ENCODE assay signal across 27 mouse cellular contexts in the genomic region with DNA sequence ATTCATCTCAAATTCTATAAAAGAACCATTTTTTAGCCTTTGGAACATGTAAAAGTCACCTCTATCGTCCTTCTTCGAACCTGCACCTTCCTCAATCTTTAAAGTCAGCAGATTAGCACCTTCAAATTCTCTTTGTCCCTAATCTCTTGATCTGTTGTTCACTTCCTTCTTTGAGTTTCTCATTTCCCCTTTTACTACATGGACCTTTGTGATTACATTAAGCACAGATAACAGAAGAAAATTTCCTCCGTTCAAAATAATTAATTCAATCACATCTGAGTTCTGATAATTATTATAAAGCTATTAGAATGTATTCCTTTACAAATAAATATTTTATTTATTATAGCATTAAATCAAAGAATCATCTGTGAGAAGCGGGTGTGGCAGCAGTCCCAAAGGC.
"Had no signal": no experiment of that assay in that cellular context is flagged by ENCODE, and none has a peak within 500 bp of the region (broad histone marks: within the 10 kb centered on the region; RNA-seq: fewer than 3 reads in every experiment).

No protein-coding gene starts in this region.

- H3K36me3 ChIP-seq: embryonic facial prominence, embryonic 10.5 days; embryonic facial prominence, embryonic 12.5 days; embryonic facial prominence, embryonic 13.5 days; embryonic facial prominence, embryonic 15.5 days; forebrain, embryonic 10.5 days; forebrain, embryonic 12.5 days; forebrain, embryonic 15.5 days; heart, embryonic 10.5 days had no signal

- H3K9me3 ChIP-seq: embryonic facial prominence, embryonic 10.5 days; embryonic facial prominence, embryonic 12.5 days; embryonic facial prominence, embryonic 13.5 days; embryonic facial prominence, embryonic 15.5 days; forebrain, embryonic 10.5 days; forebrain, embryonic 12.5 days; forebrain, embryonic 13.5 days; forebrain, embryonic 15.5 days; heart, embryonic 10.5 days had no signal

- H3K4me1 ChIP-seq: embryonic facial prominence, embryonic 10.5 days; embryonic facial prominence, embryonic 12.5 days; embryonic facial prominence, embryonic 13.5 days; embryonic facial prominence, embryonic 15.5 days; forebrain, embryonic 10.5 days; forebrain, embryonic 12.5 days; forebrain, embryonic 13.5 days; forebrain, embryonic 15.5 days; heart, embryonic 10.5 days had no signal

- H3K9ac ChIP-seq: embryonic facial prominence, embryonic 12.5 days; embryonic facial prominence, embryonic 13.5 days; embryonic facial prominence, embryonic 15.5 days; forebrain, embryonic 12.5 days; forebrain, embryonic 13.5 days; forebrain, embryonic 15.5 days; forebrain, postnatal 0 days had no signal

- H3K27ac ChIP-seq: embryonic facial prominence, embryonic 10.5 days; embryonic facial prominence, embryonic 12.5 days; embryonic facial prominence, embryonic 13.5 days; embryonic facial prominence, embryonic 15.5 days; forebrain, embryonic 10.5 days; forebrain, embryonic 12.5 days; forebrain, embryonic 13.5 days; forebrain, embryonic 15.5 days; gastrocnemius, adult 2 months; heart, adult 2 months; heart, embryonic 10.5 days had no signal

- H3K27me3 ChIP-seq: embryonic facial prominence, embryonic 12.5 days; embryonic facial prominence, embryonic 13.5 days; embryonic facial prominence, embryonic 15.5 days; forebrain, embryonic 12.5 days; forebrain, embryonic 13.5 days; forebrain, embryonic 15.5 days had no signal

- ATAC-seq: forebrain, embryonic 13.5 days; forebrain, embryonic 14.5 days; forebrain, embryonic 15.5 days; forebrain, embryonic 16.5 days; forebrain, postnatal 0 days had no signal

- H3K4me3 ChIP-seq: embryonic facial prominence, embryonic 10.5 days; embryonic facial prominence, embryonic 12.5 days; embryonic facial prominence, embryonic 13.5 days; embryonic facial prominence, embryonic 15.5 days; erythroblast, embryonic 14.5 days; forebrain, embryonic 10.5 days; forebrain, embryonic 12.5 days; forebrain, embryonic 13.5 days; forebrain, embryonic 15.5 days; gastrocnemius, adult 2 months; heart, adult 2 months; heart, embryonic 10.5 days had no signal

- H3K4me2 ChIP-seq: embryonic facial prominence, embryonic 12.5 days; embryonic facial prominence, embryonic 13.5 days; embryonic facial prominence, embryonic 15.5 days; forebrain, embryonic 12.5 days; forebrain, embryonic 13.5 days; forebrain, embryonic 15.5 days; heart, embryonic 11.5 days had no signal

- DNase-seq: cerebellum, postnatal 10 days; cerebellum, postnatal 14 days; cerebellum, postnatal 25 days; cerebellum, postnatal 36 days; embryo, embryonic 11 days; forebrain, postnatal 0 days; gastrocnemius, adult 2 months; gastrocnemius, postnatal 10 days; gastrocnemius, postnatal 14 days; gastrocnemius, postnatal 25 days; gastrocnemius, postnatal 36 days; heart, adult 11 months; heart, adult 18-20 months; heart, adult 2 months had no signal
